Mouse (Mus musculus) liver, adult 2 months (tissue): ENCODE data around the gene Lrrc7.

ENCODE experiments used
- CTCF ChIP-seq: fragments of 200-500 bp; IDR thresholded peaks from 2 replicates; pipeline ENCODE4 v1.5.1; 2011; ENCODE audit warnings: low read depth, low read length, control low read depth
- POLR2A ChIP-seq: fragments of 200-500 bp; IDR thresholded peaks from 2 replicates; pipeline ENCODE4 v1.6.1; 2011; ENCODE audit warnings: low read length, control low read depth; ENCODE audit not compliant: insufficient read depth; ENCODE audit errors: extremely low read depth

GRCm38 (mm10) chr3:158077380-158077772 lies 484.6 kb downstream of the Lrrc7 start:
- TF ChIP-seq POLR2A (no peak), CTCF (no peak)
